Comparison of ENCODE assay signal across 12 mouse cellular contexts in the genomic region with DNA sequence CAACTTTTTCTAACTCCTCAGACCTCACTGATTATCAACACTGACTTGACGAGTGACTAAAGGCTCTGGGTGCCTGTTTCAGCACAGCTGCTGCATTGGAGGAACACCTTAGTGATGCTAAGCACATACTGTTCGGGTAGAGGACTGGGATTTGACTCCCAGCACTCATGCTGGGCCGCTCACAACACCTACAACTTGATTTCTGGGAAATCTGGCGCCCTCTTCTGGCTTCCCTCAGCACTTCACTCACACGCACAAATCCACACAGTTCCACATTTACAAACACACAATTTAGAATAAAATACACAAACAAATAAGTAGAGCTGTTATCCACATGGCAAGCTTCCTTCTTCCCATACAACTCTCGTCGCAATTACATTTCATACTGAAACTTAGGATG.
DNase-seq lines count a peak whose midpoint lies in the region; ATAC-seq and TF ChIP-seq lines count a peak whose summit lies in the region.
"Had no signal": no experiment of that assay in that cellular context is flagged by ENCODE, and none has a peak within 500 bp of the region (broad histone marks: within the 10 kb centered on the region; RNA-seq: fewer than 3 reads in every experiment).

No protein-coding gene starts in this region.

- ATAC-seq in liver, embryonic 14.5 days (ENCODE audit: insufficient read depth), result no peak
- no peak for ATAC-seq in liver, embryonic 12.5 days
- ATAC-seq in granulocyte monocyte progenitor cell, adult 5-6 weeks (replicated peaks; ENCODE audit: poor library complexity, severe bottlenecking), result 0 out of 2 replicates have a peak, but pooled peaks have one; percentile 20

- H3K4me1 ChIP-seq in liver, embryonic 14.5 days (replicated peaks; ENCODE audit: control insufficient read depth in 2 of 2, insufficient read depth in 2 of 2, low read length in 1 of 2), result no peaks in the 10 kb centered on the region
- peaks cover 7% of the 10 kb centered on the region; the same call in 1 of the 2 replicates for H3K4me1 ChIP-seq in liver, embryonic 12.5 days
- H3K4me1 ChIP-seq in ES-Bruce4 (ENCODE audit: control insufficient read depth, insufficient read depth, low read length), result no peaks in the 10 kb centered on the region
- H3K4me1 ChIP-seq: forebrain, embryonic 10.5 days had no signal

- no peak for TF ChIP-seq EP300 in liver, embryonic 14.5 days (IDR thresholded peaks at IDR 0.05; ENCODE audit: low read depth)
- TF ChIP-seq EP300 in ES-Bruce4 (IDR thresholded peaks at IDR 0.05; ENCODE audit: insufficient read depth, low read depth, low read length), result no peak

- no peak for DNase-seq in liver, embryonic 14.5 days (ENCODE audit: low read depth in 3 of 3, low spot score in 3 of 3)
- peak; percentile 40 to 47 for DNase-seq in B cell, adult 2 months
- DNase-seq in urinary bladder, adult 2 months (ENCODE audit: low spot score), result no peak
- DNase-seq in right cerebral cortex, adult 18-20 months, result no peak
- DNase-seq: cerebellum, adult 11-12 months; heart, postnatal 10 days had no signal

- no peaks in the 10 kb centered on the region for H3K27me3 ChIP-seq in liver, embryonic 14.5 days (ENCODE audit: control insufficient read depth, insufficient read depth, low read length)
- no peaks in the 10 kb centered on the region for H3K27me3 ChIP-seq in liver, embryonic 12.5 days (replicated peaks)
- H3K27me3 ChIP-seq in ES-Bruce4 (ENCODE audit: control insufficient read depth, insufficient read depth, low read length, poor library complexity, severe bottlenecking), result no peaks in the 10 kb centered on the region
- H3K27me3 ChIP-seq: limb, embryonic 12.5 days; megakaryocyte, embryonic 14.5 days had no signal

- H3K36me3 ChIP-seq in liver, embryonic 14.5 days (replicated peaks; ENCODE audit: control insufficient read depth, insufficient read depth, low read depth), result no peaks in the 10 kb centered on the region
- H3K36me3 ChIP-seq in liver, embryonic 12.5 days, result peaks cover 11% of the 10 kb centered on the region
- no peaks in the 10 kb centered on the region for H3K36me3 ChIP-seq in ES-Bruce4 (ENCODE audit: control insufficient read depth, insufficient read depth, low read length, poor library complexity, severe bottlenecking)

- no peak overlapping the region for H3K4me3 ChIP-seq in liver, embryonic 14.5 days (ENCODE audit: insufficient read depth in 1 of 2, low read depth in 2 of 2, low read length in 2 of 2)
- no peak overlapping the region for H3K4me3 ChIP-seq in liver, embryonic 12.5 days
- no peak overlapping the region for H3K4me3 ChIP-seq in ES-Bruce4 (ENCODE audit: low read depth, low read length)
- H3K4me3 ChIP-seq: forebrain, embryonic 10.5 days; limb, embryonic 12.5 days had no signal

- TF ChIP-seq CTCF in liver, embryonic 14.5 days (IDR thresholded peaks at IDR 0.05; ENCODE audit: low read depth), result peak; percentile 61
- TF ChIP-seq CTCF in ES-Bruce4 (IDR thresholded peaks at IDR 0.05; ENCODE audit: low read depth, low read length), result peak; percentile 56

- H3K9ac ChIP-seq in liver, embryonic 14.5 days (replicated peaks), result no peak overlapping the region
- no peak overlapping the region for H3K9ac ChIP-seq in liver, embryonic 12.5 days
- no peak overlapping the region for H3K9ac ChIP-seq in ES-Bruce4 (ENCODE audit: low read depth, poor library complexity, severe bottlenecking)
- H3K9ac ChIP-seq: limb, embryonic 12.5 days had no signal

- H3K4me2 ChIP-seq in liver, embryonic 14.5 days (ENCODE audit: low read depth), result no peak overlapping the region
- H3K4me2 ChIP-seq in liver, embryonic 12.5 days, result no peak overlapping the region
- H3K4me2 ChIP-seq: limb, embryonic 12.5 days had no signal

- H3K9me3 ChIP-seq in liver, embryonic 14.5 days (ENCODE audit: control insufficient read depth, low read length), result no peaks in the 10 kb centered on the region
- H3K9me3 ChIP-seq in liver, embryonic 12.5 days (replicated peaks), result no peaks in the 10 kb centered on the region
- no peaks in the 10 kb centered on the region for H3K9me3 ChIP-seq in ES-Bruce4 (replicated peaks; ENCODE audit: control insufficient read depth, insufficient read depth, low read length, poor library complexity, severe bottlenecking)
- H3K9me3 ChIP-seq: forebrain, embryonic 10.5 days had no signal

- no peak for TF ChIP-seq POLR2A in ES-Bruce4 (IDR thresholded peaks at IDR 0.05; ENCODE audit: insufficient read depth, low read length)

- H3K27ac ChIP-seq in liver, embryonic 14.5 days, result no peak overlapping the region
- no peak overlapping the region for H3K27ac ChIP-seq in liver, embryonic 12.5 days
- no peak overlapping the region for H3K27ac ChIP-seq in ES-Bruce4 (ENCODE audit: insufficient read depth, low read length)
- H3K27ac ChIP-seq: forebrain, embryonic 10.5 days; limb, embryonic 12.5 days had no signal

- 74% methylated on average over 7 of the region's 7 CpGs for WGBS in liver, embryonic 14.5 days (ENCODE audit: insufficient replicate concordance)
- 75% methylated on average over 7 of the region's 7 CpGs for WGBS in liver, embryonic 12.5 days (ENCODE audit: insufficient replicate concordance)

Comparison
In these comparisons a context has a peak if more than half of its experiments do, and no peak if none do; other contexts are left out.
1. DNase-seq: peak in B cell, adult 2 months (2 of 2); none in liver, embryonic 14.5 days (0 of 3), urinary bladder, adult 2 months (single experiment) and right cerebral cortex, adult 18-20 months (single experiment).